Mouse (Mus musculus): ENCODE measurements around the gene Vps26c.
"Not testable (repeated sequence)": the region's sequence is repeated elsewhere in the genome, so short reads cannot be mapped to it uniquely, and the experiment has no call there.

Gene Vps26c

GRCm38 (mm10) chr16:94545781-94546562 lies 19.3 kb upstream of the Vps26c start:
- DNase-seq (ENCODE audit: low spot score in 2 of 2), result no peak

- no peak for DNase-seq (ENCODE audit: low spot score in 2 of 2)
Observed at GRCm38 (mm10) chr16:94544540-94545105, 18.0 kb upstream of the Vps26c start.

- DNase-seq (ENCODE audit: low spot score in 2 of 2), result no peak
Observed at GRCm38 (mm10) chr16:94542898-94543297, 16.3 kb upstream of the Vps26c start.

- DNase-seq (ENCODE audit: low spot score in 2 of 2), result no peak
Observed at GRCm38 (mm10) chr16:94540140-94540539, 13.5 kb upstream of the Vps26c start.

GRCm38 (mm10) chr16:94537159-94537527 lies 10.5 kb upstream of the Vps26c start:
- DNase-seq (ENCODE audit: low spot score in 2 of 2), result no peak

GRCm38 (mm10) chr16:94536417-94537158 lies 10.0 kb upstream of the Vps26c start:
- DNase-seq (ENCODE audit: low spot score in 2 of 2), result no peak

- DNase-seq (ENCODE audit: low spot score in 2 of 2), result no peak
Observed at GRCm38 (mm10) chr16:94535716-94536115, 9.1 kb upstream of the Vps26c start.

- DNase-seq (ENCODE audit: low spot score in 2 of 2), result no peak
Observed at GRCm38 (mm10) chr16:94533679-94534078, 7.0 kb upstream of the Vps26c start.

- no peak for DNase-seq (ENCODE audit: low spot score in 2 of 2)
Observed at GRCm38 (mm10) chr16:94531268-94531667, 4.6 kb upstream of the Vps26c start.

- DNase-seq (ENCODE audit: low spot score in 2 of 2), result no peak
Observed at GRCm38 (mm10) chr16:94527546-94527945, 916 bp upstream of the Vps26c start.

- DNase-seq (ENCODE audit: low spot score in 2 of 2), result no peak
Observed at GRCm38 (mm10) chr16:94527152-94527534, 513 bp upstream of the Vps26c start.

GRCm38 (mm10) chr16:94525955-94526343 lies 681 bp downstream of the Vps26c start:
- DNase-seq (ENCODE audit: low spot score in 2 of 2), result no peak

GRCm38 (mm10) chr16:94524691-94525090 lies 1.9 kb downstream of the Vps26c start:
- DNase-seq (ENCODE audit: low spot score in 2 of 2), result peak in 1 of 2 experiments; percentile 5

GRCm38 (mm10) chr16:94523594-94524377 lies 2.8 kb downstream of the Vps26c start:
- no peak for DNase-seq (ENCODE audit: low spot score in 2 of 2)

- DNase-seq (ENCODE audit: low spot score in 2 of 2), result peak in 1 of 2 experiments; percentile 26
Observed at GRCm38 (mm10) chr16:94519028-94519427, 7.6 kb downstream of the Vps26c start.

GRCm38 (mm10) chr16:94517606-94518005 lies 9.0 kb downstream of the Vps26c start:
- DNase-seq (ENCODE audit: low spot score in 2 of 2), result no peak

GRCm38 (mm10) chr16:94509983-94510382 lies 16.6 kb downstream of the Vps26c start:
- peak in 1 of 2 experiments; percentile 11 for DNase-seq (ENCODE audit: low spot score in 2 of 2)

- DNase-seq (ENCODE audit: low spot score in 2 of 2), result no peak
Observed at GRCm38 (mm10) chr16:94508769-94509168, 17.9 kb downstream of the Vps26c start.

GRCm38 (mm10) chr16:94507071-94507470 lies 19.6 kb downstream of the Vps26c start:
- no peak for DNase-seq (ENCODE audit: low spot score in 2 of 2)

- no peak for DNase-seq (ENCODE audit: low spot score in 2 of 2)
Observed at GRCm38 (mm10) chr16:94504192-94504591, 22.4 kb downstream of the Vps26c start.

- DNase-seq (ENCODE audit: low spot score in 2 of 2), result no peak
Observed at GRCm38 (mm10) chr16:94497911-94498310, 28.7 kb downstream of the Vps26c start.

- not testable (repeated sequence) for DNase-seq (ENCODE audit: low spot score in 2 of 2)
Observed at GRCm38 (mm10) chr16:94497176-94497575, 29.5 kb downstream of the Vps26c start.
